Mouse (Mus musculus) embryonic fibroblast, embryonic 13.5 days (primary cell): ENCODE data around the gene Herc1.

Source experiments
- CTCF ChIP-seq: IDR thresholded peaks from 2 replicates; pipeline ENCODE4 v1.5.1; 2011; ENCODE audit warnings: mild to moderate bottlenecking, control low read depth, low read length, moderate library complexity, borderline replicate concordance; ENCODE audit not compliant: insufficient read depth
- POLR2A ChIP-seq: IDR thresholded peaks from 2 replicates; pipeline ENCODE4 v1.6.1; 2011; ENCODE audit warnings: low read depth, mild to moderate bottlenecking, control low read depth, low read length, moderate library complexity

- TF ChIP-seq CTCF (no peak), POLR2A (no peak)
These were observed 156.2 kb downstream of the Herc1 start for GRCm38 (mm10) chr9:66506424-66506823.
